Mouse (Mus musculus) bone marrow, adult 2 months (tissue): ENCODE measurements at regions not wholly inside any gene's neighbourhood (a gene's known extent, or its start where the extent isn't known, plus 50 kb on each side); places are given as distances from the start of the nearest gene placed in this dataset.

Source experiments
- H3K27ac ChIP-seq: fragments of 200-500 bp; 2 replicates; pipeline ENCODE4 v1.5.1; 2012; ENCODE audit warnings: low read depth, mild to moderate bottlenecking, control low read depth, inconsistent platforms, low read length; ENCODE audit not compliant: control insufficient read depth, poor library complexity, insufficient read depth
- H3K4me1 ChIP-seq: fragments of 200-500 bp; 2 replicates; pipeline ENCODE4 v1.6.1; 2011; ENCODE audit warnings: low read length; ENCODE audit not compliant: control insufficient read depth, insufficient read depth
- H3K4me3 ChIP-seq: fragments of 200-500 bp; replicated peaks from 2 replicates; pipeline ENCODE3; 2011; ENCODE audit warnings: mild to moderate bottlenecking, low read depth, low read length, control low read depth; ENCODE audit not compliant: control insufficient read depth
- CTCF ChIP-seq: fragments of 200-500 bp; IDR thresholded peaks from 2 replicates; pipeline ENCODE4 v1.5.1; 2011; ENCODE audit warnings: low read length, control low read depth; ENCODE audit not compliant: control insufficient read depth, insufficient read depth
- POLR2A ChIP-seq: fragments of 200-500 bp; IDR thresholded peaks from 2 replicates; pipeline ENCODE4 v1.6.1; 2011; ENCODE audit warnings: low read depth, mild to moderate bottlenecking, control low read depth, low read length, borderline replicate concordance; ENCODE audit not compliant: control insufficient read depth
- WGBS: fragments of 180-500 bp; shearing (Covaris S2); methylation state at CpG from one replicate; pipeline ENCODE4 v1.1.7; 2018; 5-methylcytosine and 5-hydroxymethylcytosine counted together

- Histone ChIP-seq H3K4me1 (no peaks in the 10 kb centered on the region), H3K27ac (no peak overlapping the region), H3K4me3 (no peak overlapping the region)
- no peak for TF ChIP-seq CTCF
- TF ChIP-seq POLR2A, result no peak
- 73% methylated on average over 6 of the region's 6 CpGs for WGBS
Measured at GRCm38 (mm10) chr5:133389023-133389840, 710.3 kb upstream of the Castor2 start.

- WGBS, result 69% methylated on average over 10 of the region's 10 CpGs
- Histone ChIP-seq H3K4me3 (no peak overlapping the region), H3K27ac (no peak overlapping the region), H3K4me1 (no peaks in the 10 kb centered on the region)
- TF ChIP-seq CTCF, result no peak
- no peak for TF ChIP-seq POLR2A
Measured at GRCm38 (mm10) chr5:133385374-133386349, 713.8 kb upstream of the Castor2 start.

GRCm38 (mm10) chr5:133365771-133366170, 733.7 kb upstream of the Castor2 start:
- 74% methylated on average over 3 of the region's 3 CpGs for WGBS

GRCm38 (mm10) chr5:133347516-133347915, 752.0 kb upstream of the Castor2 start:
- WGBS, result 75% methylated on average over 3 of the region's 3 CpGs
- Histone ChIP-seq H3K4me3 (no peak overlapping the region), H3K4me1 (no peaks in the 10 kb centered on the region), H3K27ac (no peak overlapping the region)
- TF ChIP-seq CTCF (no peak), POLR2A (no peak)

More at GRCm38 (mm10) chr5:133365771-133366170, 733.7 kb upstream of the Castor2 start:
- H3K27ac ChIP-seq, result no peak overlapping the region
- H3K4me3 ChIP-seq, result no peak overlapping the region
- H3K4me1 ChIP-seq, result no peaks in the 10 kb centered on the region
- TF ChIP-seq CTCF (no peak), POLR2A (no peak)

- 76% methylated on average over 3 of the region's 3 CpGs for WGBS
- no peak for TF ChIP-seq CTCF
- TF ChIP-seq POLR2A, result no peak
- H3K4me3 ChIP-seq, result no peak overlapping the region
Measured at GRCm38 (mm10) chr5:133341973-133342372, 757.5 kb upstream of the Castor2 start.

GRCm38 (mm10) chr5:133320626-133321025, 777.5 kb upstream of the Auts2 start:
- Histone ChIP-seq H3K4me1 (no peaks in the 10 kb centered on the region), H3K4me3 (no peak overlapping the region), H3K27ac (no peak overlapping the region)
- no peak for TF ChIP-seq POLR2A
- no peak for TF ChIP-seq CTCF
- 40% methylated on average over 2 of the region's 2 CpGs for WGBS

More at GRCm38 (mm10) chr5:133341973-133342372, 757.5 kb upstream of the Castor2 start:
- H3K27ac ChIP-seq, result no peak overlapping the region
- no peaks in the 10 kb centered on the region for H3K4me1 ChIP-seq

- H3K4me1 ChIP-seq, result no peaks in the 10 kb centered on the region
- no peak overlapping the region for H3K4me3 ChIP-seq
- 82% methylated on average over 1 of the region's 1 CpGs for WGBS
- TF ChIP-seq CTCF (no peak), POLR2A (no peak)
- H3K27ac ChIP-seq, result no peak overlapping the region
Measured at GRCm38 (mm10) chr5:133320206-133320605, 777.1 kb upstream of the Auts2 start.

- 69% methylated on average over 7 of the region's 7 CpGs for WGBS
- H3K4me3 ChIP-seq, result no peak overlapping the region
- H3K27ac ChIP-seq, result no peak overlapping the region
- H3K4me1 ChIP-seq, result no peaks in the 10 kb centered on the region
- no peak for TF ChIP-seq CTCF
- TF ChIP-seq POLR2A, result no peak
Measured at GRCm38 (mm10) chr5:133314031-133314430, 770.9 kb upstream of the Auts2 start.
